Mouse (Mus musculus): ENCODE measurements around the gene Mapk10.

Mapk10 gene

DNA sequence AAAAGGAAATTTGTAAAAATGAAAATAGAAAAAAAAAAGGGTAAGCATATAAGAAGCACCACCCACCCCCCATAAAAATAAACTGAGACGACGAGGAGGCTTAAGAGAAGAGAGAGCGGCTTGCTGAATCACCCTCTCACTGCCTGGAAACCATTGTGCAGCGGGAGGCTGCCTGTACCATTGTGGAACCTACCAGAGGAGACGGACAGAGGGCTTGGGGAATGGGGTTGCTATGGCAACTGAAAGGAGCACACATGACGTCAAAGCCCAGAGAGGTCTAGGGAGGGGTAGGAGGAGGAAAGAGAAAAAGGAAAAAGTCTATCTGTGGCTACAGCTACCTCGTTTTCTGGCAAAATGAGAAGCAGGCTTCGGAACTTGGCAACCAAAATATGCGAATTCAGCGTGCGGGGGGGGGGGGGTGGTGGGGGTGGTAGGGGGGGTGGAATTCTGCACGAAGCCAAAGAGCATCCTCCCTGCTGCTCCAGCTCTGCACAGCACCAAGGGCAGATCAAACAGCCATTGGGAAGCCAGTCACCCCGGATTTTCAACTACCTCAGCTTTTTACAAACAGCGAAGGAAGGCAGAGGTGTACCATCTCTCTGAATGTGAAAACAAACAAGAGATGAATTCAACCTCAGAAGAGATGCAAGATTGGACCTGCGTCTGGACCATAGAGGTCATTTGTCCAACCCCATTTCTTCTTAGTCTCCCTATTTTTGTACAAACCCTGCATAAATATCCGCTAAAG lies at the start of gene Mapk10:
Mapk10 (minus strand) TSS at position 234 of the 748 bp plus-strand sequence.
- DNase-seq (ENCODE audit: extremely low spot score, low spot score), result peak; percentile 69

DNA sequence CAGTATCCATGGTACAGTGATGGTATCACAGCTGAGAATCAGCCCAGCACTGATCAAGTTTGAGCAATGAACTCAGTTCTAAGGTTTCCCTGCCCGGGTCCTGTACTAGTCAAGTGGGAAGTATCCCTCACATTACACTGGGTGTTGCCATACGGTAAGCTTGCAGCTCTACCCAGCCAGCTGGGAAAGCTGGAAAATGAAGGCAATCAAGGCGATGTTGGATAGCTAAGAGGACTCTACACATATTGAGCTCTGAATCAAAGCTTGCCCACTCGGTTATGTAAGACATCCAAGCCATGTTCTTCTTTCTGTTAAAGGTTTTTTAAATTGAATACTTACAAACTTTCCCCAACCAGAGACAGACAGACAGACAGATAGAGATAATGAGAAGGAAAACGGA lies 45.0 kb upstream of the Mapk10 start:
- no peak for DNase-seq (ENCODE audit: extremely low spot score, low spot score)

DNA sequence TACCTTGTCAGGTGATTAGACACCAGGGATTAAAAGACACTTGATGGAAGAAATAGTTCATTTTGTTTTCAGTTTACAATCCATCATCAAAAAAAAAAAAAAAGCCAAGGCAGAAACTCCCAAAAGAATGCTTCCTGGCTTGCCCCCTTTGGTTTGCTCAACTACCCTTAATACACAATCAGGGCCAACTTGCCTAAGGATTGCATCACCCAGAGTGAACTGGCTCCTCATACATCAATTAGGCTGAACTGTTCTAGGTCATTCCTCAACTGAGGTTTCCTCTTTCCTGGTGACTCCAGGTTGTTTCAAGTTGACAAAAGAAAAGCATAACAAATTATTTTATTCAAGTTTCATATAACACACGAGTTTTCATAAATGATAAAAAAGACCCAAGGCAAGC lies 31.3 kb upstream of the Mapk10 start:
- DNase-seq (ENCODE audit: extremely low spot score, low spot score), result no peak

DNA sequence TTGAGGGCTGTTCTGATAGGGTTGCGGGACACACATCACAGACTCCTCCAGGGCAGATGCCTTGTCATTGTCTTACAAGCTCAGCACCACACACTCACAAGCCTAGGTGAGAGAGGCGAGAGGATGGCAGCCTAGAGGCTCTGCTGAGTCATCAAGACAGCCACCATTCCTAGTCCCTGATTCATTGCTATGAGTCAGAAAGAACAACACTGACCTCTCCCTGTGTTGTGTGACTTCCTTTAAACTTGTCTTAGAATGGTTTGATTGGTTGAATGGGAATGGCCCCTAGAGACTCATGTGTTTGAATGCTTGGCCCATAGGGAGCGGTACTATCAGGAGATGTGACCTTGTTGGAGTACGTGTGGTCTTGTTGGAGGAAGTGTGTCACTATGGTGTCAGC lies 20.7 kb upstream of the Mapk10 start:
- DNase-seq (ENCODE audit: extremely low spot score, low spot score), result no peak

DNA sequence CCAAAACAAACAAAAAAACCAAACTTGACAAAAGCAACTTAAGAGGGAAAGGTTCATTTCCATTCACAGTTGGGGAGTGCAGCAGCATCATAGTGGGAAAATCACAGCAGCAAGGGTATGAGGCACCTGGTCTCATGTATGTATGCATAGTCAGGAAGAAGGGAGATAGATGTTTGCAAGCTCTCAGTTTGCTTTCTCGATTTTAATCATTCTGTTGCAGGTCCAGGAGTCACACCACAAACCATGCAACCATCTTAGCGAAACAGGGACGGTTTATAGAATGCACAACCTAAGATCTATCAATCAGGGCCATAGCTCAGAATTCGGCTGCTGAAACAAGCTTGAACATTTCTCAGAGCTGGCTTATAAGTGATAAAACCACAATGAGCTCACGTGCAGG lies 19.2 kb upstream of the Mapk10 start:
- DNase-seq (ENCODE audit: extremely low spot score, low spot score), result no peak

DNA sequence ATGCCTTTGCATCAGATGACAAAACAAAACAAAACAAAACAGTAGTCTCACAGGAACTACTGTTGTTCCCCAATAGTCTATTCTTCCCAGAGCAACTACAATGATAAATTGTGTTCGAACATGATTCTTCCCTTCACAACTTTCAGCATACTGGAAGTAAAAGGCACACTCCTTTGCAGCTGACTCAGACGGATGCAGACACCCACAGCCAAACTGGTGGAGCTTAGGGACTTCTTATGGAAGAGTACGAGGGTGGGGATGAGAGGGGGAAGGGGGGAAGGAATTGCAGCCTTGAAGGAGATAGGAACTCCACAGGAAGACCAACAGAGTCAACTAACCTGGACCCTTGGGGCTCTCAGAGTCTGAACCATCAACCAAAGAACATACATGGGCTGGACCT lies 18.2 kb upstream of the Mapk10 start:
- no peak for DNase-seq (ENCODE audit: extremely low spot score, low spot score)

DNA sequence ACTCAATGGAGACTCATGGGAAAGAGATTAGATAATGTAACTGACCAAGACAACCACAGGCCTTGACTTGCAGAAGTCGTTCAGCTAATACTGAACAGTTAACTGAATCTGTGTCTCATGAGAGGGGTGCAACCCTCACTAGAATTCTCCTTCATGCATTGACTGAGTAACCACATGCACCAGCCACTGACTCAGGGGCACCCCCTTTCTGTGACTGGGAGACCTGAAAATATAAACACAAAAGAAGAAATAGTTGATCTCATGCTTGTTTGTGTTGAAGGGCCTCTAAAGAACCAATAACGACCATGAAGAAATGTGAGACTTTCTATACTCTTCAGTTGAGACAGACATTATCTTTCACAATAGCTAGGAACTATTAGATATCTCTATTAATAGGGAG lies 10.9 kb upstream of the Mapk10 start:
- no peak for DNase-seq (ENCODE audit: extremely low spot score, low spot score)

DNA sequence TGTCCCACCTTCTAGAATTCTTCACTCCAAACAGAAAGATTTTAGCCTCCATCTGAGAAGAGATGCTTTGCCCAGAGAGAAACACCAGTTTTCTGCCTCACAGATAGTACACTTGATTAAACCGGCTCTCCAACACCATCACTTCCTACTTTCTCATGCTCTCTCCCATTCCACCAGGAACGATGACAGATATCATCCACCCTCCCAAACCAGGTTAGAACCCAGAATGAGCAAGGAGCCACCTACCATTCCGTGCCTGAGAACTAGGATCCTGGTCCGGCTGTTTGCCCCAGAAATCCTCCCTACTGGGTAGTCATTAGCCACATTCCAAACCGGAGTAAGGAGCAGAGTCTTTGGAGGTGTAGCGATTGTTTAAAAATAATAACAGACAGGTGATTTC lies 490 bp downstream of the Mapk10 start:
- peak; percentile 30 for DNase-seq (ENCODE audit: extremely low spot score, low spot score)

DNA sequence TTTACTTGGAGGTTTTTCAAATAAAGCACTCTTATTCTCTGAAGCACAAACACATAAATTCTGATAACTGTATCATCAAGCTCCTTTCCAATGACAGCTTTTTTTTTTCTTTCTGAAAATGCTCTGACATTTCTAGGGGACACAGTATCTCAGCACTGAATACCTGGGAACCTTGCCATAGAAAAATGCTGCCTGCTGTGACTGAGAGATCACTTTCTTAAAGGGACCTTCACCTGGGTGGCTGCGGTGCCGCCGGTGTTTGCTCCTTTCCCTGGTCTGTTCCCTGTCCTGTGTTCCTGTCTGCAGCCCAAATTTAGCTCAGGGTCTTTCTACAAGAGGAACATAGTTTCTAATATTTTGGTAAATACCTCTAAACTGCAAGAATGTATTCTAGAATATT lies 1.1 kb downstream of the Mapk10 start:
- DNase-seq (ENCODE audit: extremely low spot score, low spot score), result no peak

DNA sequence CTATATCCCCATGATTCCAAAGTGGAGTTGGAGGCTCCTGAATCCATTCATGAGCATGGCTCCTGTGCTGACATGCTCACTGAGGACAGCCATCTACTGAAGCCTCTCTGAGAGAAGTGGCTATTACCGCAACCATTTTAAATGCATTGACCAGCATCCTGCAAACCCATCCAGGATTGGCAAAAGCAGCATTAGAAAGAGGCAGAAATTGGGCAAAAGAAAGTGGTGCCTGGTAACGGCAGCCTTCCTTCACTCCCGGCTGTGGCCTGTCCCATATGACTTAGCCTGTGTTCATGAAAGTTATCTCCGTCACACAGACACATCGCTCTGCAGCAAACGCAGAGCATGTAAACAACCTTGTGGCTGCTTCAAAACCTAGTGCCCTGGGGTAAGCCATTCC lies 1.6 kb downstream of the Mapk10 start:
- DNase-seq (ENCODE audit: extremely low spot score, low spot score), result no peak

DNA sequence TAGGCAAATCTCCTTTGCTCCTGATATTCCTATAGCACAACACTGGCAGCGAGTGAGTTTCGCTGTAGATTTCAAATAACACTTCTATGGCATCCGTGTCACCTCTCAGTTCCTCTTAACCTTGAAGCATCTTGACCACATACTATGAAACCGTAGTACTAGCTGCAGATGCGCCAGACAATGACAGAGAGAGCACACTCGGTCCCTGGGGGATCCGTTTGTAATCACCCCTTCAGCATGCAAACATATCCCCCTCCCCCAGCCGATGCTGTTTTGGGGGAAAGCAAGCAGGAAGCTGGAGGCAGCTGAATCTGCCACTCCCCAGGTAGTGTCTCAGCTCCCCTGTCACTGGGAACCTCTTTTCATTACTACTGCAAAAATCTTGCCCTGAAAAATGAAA lies 2.3 kb downstream of the Mapk10 start:
- DNase-seq (ENCODE audit: extremely low spot score, low spot score), result no peak

DNA sequence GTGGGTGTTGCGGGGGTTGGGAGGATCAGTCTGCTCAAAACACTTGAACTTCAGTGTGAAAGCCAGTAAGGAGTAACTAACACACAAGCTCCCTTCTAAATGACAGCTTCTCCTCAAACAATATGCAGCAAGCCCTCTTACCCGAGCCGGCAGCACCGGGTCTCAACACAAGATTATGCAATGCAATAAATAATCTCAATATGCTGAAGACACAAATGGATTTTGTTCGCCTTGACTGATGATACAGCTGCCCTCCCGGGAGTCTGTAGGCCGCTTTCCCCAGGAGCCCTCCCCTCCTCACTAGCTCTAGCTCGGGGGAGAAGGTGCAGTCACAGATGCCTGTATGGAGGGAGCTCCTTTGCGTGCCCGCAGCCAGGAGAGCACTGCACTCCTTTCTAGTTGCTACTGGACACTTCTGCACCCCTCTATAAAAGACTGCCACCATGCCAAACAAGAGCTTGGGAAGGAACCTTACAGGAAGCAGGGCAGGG lies 3.1 kb downstream of the Mapk10 start:
- no peak for DNase-seq (ENCODE audit: extremely low spot score, low spot score)

DNA sequence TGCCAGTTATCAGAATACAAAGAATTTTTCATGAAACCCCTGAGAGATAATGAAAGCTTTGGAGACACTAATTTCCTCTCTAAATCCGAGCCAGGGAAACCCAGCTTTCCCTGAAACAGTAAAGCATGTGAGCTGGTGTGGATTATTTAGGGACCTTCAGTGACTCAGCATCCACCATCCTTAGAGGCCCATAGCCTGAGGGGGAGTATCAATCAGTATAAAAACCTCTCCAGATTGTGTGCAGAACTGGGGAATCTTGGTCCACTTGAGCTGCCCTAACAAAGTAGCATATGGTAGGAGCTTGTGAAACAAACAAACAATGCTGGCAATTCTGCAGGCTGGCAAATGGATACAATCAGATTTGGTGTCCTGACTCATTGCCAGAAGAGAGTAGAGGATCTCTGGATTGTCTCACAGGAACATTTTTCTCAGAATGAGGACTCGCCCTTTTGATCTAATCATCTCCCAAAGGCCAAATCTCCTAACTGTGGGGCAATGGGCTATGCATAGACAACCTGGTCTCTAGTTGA lies 13.3 kb downstream of the Mapk10 start:
- DNase-seq (ENCODE audit: extremely low spot score, low spot score), result no peak

DNA sequence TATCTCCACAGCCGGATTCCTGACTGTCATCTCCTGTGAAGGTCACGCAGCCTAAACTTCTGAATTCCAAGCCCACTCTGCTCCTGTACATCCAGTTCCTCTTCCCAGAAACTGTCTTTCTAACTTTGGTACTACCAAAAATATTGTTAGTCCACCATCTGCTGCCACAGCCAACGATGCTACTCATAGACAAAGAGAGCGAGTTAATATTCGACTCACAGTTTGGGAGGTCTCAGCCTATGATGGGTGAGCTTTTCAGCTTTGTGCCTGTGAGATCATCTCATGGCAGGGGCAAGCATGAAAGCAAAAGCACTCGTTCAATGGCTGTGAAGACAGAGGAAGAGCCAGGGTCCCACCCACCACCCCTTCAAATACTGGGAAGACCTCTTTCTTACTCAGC lies 16.6 kb downstream of the Mapk10 start:
- no peak for DNase-seq (ENCODE audit: extremely low spot score, low spot score)

DNA sequence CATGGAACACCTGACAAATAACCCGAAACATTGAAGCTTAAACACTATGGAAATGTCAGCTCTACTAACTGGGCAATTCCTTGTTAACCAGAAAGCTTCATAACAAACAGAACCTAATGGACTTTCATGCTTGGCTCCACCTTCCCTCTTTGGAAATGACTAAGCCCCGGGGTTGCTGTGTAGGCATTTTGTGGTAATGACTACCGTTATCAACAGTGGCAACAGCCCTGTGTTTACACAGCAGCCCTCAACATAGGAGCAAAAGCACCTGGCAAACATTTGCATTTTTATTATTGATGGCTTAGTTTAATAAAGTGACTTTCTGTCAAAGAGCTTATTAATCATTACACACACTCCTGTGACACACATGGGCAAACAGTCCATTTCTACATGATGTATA lies 17.4 kb downstream of the Mapk10 start:
- no peak for DNase-seq (ENCODE audit: extremely low spot score, low spot score)

DNA sequence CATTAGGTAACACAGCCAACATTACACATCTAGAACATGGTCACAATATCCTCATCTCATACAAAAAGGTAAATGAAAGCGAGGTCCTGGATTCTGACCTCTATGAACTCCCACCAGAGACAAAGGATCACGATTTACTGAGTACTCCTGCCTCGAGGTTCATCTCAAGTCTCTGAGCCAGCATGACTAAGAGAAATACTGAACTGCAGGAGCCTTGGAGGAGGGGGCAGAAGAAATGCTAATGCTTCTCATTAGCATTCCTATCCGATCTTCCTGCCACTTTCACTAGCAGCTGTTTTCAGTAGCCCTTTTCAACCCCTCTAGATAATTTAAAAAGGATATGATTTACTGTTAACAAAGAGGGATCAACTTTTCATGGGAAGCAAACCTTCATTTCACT lies 19.6 kb downstream of the Mapk10 start:
- no peak for DNase-seq (ENCODE audit: extremely low spot score, low spot score)

DNA sequence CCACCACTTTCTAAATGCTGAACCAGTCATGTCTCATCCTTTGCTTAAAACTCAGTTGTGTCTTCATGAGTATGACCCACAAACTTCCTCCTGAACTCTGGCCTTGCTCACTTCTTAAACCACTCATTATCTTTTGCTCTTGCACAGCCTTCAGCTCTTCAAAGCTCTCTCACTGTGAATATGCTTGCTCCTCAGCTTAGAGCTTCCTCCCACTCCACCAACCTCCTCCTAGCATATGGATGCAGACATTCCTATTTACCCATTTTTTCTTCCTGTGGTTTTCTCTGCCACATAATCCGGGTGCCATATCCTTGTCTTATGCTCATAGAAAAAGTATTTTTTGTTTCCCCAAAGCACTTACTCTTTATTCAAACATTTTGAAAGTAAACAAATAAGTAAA lies 26.9 kb downstream of the Mapk10 start:
- DNase-seq (ENCODE audit: extremely low spot score, low spot score), result no peak

DNA sequence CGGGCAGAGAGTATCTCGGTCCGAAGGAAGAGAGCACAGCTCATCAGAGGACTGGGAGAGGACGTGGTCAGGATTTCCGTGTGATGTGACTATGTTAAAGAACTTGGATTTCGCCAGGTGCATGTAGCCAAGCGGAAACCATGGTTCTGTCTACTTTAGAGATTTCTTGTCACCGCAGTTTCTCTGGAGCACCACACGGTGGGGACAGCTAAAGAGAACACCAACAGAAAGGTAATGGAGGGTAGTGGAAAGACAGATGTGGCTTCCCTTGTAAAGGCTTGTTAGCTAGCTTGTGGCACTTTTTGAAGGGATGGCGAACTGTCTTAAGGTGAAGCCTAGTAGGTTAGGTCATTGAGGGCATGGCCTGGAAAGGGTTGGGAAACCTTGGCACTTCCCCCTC lies 29.5 kb downstream of the Mapk10 start:
- no peak for DNase-seq (ENCODE audit: extremely low spot score, low spot score)

DNA sequence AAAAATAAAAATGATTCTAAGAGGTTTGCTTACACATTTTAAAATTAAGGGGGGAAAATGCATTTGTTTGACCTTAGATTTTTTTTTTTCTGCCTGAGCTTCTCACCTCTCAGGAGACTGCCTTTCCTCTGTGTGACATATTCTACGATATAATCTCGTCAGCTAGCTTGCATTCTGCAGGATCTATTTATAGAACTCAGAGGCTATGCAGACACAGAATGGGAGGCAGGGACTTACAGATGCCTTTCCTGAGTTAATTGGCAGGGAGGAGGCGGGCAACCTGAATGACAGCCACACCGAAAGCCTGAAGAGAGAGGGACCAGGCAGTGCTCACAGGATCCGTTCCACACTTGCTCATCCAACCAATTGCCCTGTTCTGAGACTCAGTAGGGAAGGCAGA lies 34.1 kb downstream of the Mapk10 start:
- DNase-seq (ENCODE audit: extremely low spot score, low spot score), result no peak

DNA sequence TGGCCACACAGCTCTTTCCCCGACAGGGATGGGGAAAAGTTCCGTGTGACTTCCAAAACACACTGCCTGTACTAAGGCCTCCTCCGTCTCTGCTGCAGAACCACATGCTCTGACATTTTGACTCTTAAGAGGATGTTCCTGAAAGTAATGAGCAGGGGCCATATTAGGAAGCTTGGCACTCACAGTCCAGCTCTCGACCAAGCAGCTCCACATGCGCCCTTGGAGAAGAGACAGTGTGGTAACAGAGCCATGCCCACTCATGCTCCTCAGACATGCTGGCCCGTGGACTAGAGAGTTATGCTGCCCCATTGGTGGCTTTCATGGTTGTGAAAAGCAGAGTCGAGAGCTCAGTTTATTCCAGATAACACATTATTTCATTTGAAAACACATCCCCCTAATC lies 35.1 kb downstream of the Mapk10 start:
- no peak for DNase-seq (ENCODE audit: extremely low spot score, low spot score)

DNA sequence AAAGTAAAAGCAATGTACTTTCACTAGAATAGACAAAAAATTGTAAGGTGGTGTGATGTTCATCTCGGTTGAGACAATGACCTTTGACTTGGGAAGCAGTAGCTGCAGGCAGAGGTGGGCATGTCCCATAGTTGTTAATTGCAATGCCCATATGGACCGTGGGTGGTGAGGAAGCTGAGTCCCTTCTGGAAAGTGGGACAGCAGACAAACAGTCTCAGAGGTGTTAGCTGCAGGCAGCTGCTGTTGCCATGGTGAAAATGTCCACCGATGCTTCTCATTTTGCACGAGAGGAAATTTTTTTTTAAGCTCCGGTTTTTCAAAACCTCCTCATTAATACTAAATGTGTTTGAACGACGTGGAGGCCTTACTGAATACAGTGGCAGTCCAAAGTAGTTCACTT lies 36.5 kb downstream of the Mapk10 start:
- DNase-seq (ENCODE audit: extremely low spot score, low spot score), result no peak

DNA sequence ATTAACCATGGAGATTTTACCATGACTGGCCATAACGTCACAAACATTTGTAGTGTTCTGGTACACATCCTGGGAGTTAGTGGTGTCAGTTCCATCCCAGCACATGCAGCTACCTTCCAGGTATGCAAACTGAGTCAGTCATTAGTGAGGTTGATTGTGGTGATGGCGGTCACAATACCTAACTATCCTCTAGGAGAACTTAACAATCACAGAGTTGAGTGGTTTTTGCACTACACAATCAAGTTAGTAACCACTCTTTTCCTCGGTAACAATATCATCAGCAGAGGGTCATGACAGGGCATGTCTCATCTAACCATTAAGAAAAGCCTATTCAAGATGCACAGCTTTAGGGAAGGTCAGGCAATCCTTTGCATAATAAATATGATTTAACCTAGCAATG lies 39.9 kb downstream of the Mapk10 start:
- DNase-seq (ENCODE audit: extremely low spot score, low spot score), result no peak

DNA sequence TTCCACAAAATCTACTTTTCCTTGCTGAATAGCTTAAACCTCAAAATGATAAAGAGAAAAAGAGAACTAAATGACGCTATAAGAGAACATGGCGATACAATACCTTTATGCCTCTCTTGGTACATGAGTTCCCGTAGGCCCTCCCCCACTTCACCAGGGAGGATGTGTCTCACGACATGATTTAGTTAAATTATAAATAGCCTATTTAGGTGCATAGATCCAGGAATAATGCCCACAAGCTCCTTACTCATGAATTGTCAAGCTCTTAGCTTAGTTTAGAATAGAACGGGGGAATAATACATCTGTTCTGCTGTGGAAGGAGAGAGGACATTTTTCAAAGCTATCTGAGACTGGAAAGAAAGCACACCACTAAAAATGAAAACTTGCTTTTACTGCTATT lies 43.8 kb downstream of the Mapk10 start:
- DNase-seq (ENCODE audit: extremely low spot score, low spot score), result no peak

Measured in neural tube, embryonic 10.5 days (tissue).